Mouse (Mus musculus) forelimb bud, embryonic 11.5 days (tissue): Measurements from ENCODE around the gene Syce2.
A peak's percentile ranks its signal among the peaks of the same experiment; 100 is the strongest.

Source experiments
- DNase-seq: peaks from one replicate; pipeline ENCODE4 v3.0.0-alpha.2; 2012; ENCODE audit warnings: low read depth, low spot score

Gene Syce2

DNA sequence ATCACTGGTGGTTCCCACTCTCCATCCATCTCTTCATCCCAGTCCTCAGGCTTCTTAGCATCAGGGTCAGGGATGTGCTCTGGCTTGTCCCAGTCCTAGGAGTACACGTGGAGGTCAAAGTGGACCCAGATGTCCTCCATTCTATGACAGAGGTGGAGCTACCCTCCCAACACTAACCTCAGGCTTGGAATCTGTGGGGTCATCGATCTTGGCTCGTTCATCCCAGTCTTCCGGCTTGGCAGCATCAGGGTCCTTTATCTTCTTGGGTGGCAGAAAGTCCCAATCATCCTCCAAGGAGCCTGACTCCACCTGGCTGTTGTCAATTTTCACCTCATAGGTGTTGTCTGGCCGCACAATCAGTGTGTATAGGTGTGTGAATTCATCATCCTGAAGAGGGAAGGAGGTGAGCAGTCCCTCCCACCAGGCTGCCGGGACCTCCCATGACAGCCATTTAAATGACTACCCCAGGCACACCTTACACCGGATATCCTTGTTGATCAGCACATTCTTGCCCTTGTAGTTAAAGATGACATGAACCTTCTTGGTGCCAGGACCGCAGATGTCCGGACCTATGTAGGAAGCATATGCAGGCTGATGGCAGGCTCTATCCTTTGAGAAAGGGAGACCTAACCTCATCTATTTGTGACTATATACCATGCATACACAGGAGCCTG lies 27.4 kb upstream of the Syce2 start:
- DNase-seq: no peak

DNA sequence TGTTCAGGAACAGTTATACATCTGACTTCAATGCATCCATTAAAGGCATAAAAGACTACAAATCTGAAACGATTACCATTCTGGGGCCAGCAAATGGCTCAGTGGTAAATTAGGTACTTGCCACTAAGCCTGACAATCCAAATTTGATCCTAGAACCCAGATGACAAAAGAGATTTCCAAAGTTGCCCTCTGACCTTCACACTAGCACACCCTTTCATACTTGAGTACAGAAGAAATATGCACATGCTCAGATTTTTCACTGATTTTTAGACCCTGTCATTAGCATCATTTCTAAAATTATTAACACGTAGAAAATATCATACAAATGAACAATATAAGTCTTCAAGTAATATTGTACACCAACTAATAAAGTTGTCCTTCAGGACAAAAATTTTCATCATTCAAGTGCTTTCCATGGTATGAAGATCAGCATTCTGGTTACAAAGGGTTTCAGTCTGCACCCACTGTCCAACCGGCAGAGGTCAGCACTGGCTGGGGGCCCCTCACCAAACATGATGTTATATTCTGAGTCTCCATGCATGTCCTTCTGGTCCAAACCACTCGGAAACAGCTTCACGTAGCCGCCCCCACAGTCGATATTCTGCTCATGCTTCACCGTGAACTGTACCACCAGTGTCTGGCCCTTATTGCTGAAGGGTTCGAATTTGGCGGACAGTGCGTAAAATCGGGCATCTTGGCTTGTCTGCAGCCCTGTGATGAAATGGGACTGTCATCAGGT lies 26.4 kb upstream of the Syce2 start:
- no peak for DNase-seq

DNA sequence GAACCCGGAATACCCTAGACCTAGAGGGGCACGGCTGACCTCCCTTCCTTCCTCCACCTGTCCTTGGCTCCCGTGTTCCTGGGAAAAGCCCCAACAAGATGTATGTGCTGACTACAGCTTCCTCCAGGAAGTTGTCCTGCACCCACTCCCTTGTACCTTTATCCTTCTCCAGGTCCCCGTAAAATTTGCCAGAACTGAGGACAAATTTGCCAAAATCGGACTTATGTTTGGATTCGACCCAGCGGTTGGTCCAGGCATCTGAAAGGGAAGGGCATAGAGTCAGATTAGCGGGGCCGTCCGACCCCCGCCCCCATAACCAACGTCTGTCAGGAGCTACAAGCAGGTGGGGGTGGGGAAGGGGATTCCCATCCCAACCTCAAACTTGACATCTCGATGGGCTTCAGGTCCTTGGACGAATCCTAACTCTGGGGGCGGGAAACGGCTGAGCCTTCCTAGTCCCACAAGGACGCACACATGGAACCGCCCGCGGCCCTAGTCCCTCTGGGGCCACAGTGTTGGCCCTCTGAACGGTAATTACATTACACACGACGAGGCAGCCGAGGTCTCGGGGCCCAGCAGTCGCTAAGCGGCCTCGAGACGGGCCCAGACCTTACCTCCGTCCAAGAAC lies 25.7 kb upstream of the Syce2 start:
- no peak for DNase-seq

DNA sequence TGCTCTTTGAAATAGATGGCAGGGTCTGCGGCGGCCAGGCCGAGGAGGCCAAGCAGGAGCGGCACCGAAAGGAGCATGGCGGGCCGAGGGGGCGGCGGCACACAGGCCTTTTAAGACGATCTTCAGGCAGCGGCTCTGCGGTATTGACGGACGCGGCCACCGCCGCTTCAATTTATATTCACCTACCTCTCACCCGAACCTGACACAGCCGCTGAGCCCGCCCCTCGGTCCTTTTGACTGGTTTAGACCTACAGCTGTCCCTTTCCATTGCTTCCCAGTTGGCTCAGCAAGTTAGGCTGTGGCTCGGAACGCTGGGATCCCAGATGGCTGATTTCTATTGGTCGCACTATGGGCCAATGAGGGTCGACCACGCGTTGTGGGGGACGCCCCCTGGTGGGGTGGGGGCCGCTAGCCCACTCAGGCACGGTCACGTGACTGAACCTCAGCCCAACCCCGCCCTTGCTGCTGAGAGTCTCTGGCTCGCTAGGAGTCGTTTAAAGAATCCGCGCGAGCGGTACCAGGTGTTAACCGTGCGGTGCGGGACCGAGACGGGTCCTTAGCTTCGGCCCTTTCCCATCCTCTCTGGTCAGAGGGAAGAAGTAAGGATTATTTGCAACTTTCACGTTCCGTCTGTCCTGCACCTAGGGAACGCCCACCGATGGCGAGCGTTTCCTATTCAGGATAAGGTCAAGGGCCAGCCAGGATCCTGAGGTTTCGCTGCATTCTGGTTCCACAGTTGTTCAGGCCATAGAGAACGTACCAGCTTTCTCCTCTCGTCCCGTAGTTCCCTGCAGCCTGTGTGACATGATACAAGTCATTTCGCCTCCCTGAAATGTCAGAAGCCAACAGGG lies 25.0 kb upstream of the Syce2 start, which contains the start of gene Calr:
Gene Calr (minus strand): TSS at position 213 of the 851 bp plus-strand sequence.
- peak; percentile 100 for DNase-seq

DNA sequence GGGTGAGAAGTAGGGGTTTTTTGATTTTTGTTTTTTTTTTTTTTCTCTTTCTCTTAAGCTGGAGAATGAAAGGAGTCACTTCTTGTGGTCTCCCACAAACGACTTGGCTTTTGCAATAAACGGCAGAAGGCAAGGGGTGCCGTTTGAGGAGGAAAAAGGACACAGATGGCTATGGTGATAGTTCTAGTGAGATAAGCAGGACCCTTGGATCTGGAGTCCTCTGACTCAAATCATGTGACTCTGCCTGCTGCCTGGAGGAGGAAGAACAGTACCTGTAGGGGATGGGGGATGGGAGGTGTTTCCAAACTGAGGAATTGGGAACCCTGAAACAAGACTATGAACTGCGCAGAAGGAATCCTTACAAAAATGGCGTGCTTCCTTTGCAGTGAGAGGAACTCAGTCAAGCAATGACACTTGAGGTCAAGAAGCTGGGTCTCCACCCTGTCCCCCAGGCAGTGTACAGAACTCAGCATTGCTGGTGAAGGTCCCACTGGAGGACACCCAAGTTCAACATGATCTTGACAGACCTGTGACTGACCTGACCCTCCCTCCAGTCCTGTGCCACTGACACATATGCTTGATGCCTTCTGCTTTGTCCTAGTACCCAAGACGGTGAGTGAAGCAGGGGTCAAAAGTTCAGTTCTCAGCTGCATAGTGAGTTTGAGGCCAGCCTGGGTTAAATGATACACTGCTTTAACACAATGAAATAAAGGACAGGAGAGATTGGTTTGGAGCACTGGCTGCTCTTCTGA lies 24.1 kb upstream of the Syce2 start:
- no peak for DNase-seq

DNA sequence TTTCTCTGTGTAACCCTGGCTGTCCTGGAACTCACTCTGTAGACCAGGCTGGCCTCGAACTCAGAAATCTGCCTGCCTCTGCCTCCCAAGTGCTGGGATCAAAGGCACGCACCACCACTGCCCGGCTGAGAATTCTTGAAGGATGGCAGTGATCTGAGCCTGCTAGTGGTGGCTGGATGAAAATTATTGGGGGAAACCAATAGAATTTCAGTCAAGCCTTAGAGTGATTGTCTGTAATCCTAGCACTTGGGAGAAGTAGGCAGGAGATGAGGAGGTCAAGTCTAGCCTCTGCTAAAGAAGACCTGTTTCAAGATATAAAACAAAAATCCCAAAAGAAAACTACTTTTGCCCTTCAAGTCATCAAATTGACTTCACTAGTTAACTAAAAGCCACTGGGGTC lies 15.5 kb upstream of the Syce2 start:
- no peak for DNase-seq

DNA sequence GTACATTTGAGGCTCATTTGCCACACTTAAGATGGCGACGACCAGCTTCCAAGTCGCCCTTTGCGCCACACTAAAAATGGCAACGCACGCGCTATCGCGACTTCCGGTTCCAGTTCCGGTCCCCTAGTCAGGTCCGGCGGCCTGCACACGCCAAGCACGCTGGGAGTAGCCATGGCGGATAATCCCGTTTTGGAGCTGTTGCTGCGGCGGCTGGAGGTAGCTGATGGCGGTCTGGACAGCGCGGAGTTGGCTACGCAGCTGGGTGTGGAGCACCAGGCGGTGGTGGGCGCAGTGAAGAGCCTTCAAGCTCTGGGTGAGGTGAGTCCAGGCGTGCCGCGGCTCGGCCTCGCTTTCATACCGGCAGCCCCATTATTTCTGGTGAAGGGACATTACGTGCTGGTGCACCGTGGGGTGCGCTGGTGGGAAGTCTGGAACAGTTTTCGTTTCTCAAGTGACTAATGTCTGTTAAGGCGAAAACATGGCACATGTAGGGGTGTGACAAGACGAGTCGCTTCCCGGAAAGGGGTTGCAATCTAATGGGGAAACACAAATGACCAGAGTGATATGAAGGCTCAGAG lies 15.0 kb upstream of the Syce2 start, which contains the start of gene Farsa:
Gene Farsa (plus strand): TSS at position 126 of the 578 bp plus-strand sequence.
- peak; percentile 95 for DNase-seq

DNA sequence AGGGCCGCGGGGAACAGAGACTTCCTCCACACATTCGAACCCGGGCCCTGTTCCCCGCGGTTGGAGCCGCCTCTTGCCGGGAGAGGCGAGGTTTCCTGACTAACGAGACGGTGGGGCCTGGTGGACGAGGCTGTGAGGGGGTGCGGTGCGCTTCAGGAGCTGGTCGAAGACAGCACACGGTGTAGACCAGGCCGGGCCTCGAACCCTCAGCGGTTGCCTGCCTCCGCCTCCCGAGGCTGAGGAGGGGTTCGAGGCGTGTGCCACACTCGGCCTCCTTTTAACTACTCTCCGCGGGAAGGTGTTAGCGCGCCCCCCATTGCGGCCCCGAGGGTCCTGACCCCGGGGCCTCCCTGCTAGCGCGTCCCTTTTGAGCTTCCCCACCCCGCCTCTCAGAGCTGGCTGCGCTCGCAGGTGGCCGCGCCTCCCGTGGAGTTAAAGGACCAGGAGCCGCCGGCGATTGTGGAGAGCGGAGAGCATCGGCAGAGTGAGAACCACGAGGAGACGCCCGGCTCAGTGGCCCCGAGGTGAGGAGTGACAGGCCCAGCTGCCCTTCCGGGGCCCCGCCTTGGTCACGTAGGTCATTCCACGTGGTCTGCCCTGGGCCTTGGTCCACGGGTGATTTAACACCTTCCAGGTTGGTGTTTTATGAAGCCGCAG lies 526 bp downstream of the Syce2 start:
- DNase-seq: peak; percentile 18

DNA sequence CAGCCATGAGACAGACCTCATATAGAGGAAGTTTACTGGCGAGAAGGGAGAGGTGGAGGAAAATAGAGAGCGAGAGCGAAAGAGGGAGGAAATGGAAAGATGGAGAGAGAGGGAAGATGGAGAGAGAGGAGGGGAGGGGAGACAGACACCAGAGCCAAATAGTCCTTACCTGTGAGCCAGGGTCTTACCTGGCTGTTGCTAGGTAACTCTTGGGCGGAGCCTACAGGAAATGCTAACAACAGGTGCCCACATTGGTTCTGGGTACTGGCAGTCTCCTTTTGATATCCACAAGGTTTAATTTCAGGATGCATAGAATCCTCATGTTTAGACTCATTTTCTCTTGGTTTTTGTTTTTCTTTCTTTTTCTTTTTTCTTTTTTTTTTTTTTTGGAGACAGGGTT lies 1.1 kb downstream of the Syce2 start:
- no peak for DNase-seq

DNA sequence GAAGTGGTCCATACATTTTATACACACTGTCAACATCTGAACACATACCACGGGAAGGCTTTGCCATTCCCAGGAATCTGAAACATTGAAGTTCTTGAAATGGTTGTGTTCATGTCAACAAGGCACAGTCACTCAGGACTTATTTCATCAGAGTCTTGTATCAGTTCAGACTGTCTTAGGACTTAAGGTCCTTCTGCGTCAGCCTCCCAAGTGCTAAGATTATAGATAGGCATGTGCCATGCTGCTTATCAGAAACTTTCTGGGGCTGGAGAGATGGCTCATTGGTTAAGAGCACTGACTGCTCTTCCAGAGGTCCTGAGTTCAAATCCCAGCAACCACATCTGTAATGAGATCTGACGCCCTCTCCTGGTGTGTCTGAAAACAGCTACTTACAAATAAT lies 2.4 kb downstream of the Syce2 start:
- no peak for DNase-seq

DNA sequence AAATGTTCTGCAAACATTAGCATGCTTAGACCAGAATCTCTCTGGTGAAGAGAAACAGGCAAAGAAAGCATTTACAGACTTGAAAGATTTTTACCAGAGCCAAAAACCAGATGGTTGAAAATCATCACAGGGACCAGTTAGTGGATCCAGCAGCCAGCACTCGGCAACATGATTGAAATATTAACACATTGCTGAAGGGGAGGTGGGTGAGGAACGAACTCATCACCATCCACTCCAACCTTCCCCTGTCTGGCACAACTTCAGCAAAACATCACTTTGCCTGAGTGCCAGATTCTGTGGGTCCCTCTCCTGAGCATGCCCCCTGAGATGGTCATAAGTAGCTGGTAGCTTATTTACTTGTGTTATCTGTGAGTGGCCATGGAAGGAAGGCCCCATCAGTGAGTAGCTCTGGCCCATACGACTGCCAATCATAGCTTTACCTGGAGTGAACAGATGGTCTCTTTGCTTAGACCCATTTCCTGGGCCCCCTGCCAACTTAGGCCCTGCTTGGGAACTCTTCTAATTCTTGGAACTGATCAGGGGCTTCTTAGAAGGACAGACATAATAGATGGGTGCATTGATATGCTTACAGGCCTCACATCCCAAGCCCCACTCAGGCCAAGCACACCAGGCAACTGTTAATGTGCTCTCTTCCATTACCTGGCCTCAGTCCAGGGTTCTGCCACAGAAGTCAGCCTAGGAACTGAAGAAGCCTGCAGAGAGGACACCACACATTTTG lies 5.6 kb downstream of the Syce2 start:
- no peak for DNase-seq

DNA sequence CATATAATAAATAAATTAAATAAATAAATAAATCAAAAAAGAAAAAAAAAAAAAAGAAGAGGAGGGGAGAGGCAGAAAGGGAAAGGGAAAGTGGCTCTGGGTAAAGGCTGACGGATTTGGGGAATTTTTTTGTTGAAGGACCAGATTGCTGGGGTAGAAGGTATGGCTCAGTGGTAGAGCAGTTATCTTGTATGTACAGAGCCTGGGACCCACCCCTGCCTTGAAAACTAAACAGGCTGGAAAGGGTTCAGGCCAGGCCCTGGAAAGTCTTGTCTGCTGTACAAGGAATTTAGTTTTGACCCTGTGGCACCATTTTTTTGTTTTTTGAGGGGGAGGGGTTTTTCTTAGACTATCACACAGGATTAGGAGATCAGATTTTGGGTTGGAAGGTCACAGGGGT lies 7.0 kb downstream of the Syce2 start:
- no peak for DNase-seq

DNA sequence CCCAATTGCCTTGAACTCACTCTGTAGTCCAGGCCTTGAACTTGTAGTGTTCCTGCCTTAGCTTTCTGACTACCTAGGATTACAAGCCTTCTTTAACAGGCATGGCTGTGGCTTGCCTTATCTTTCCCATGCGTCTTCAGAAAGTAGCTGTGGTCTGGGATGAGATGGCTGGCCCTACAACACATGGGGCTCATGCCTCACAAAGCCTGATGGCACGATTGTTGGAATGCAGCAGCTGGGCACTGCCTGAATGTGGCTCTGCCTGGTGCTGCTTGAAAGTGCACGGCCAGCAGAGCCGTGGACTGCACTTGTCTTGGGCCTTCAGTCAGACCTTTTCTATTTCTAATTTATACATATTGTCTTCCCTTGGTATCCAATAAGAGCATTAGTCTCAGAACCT lies 12.8 kb downstream of the Syce2 start:
- DNase-seq: no peak

DNA sequence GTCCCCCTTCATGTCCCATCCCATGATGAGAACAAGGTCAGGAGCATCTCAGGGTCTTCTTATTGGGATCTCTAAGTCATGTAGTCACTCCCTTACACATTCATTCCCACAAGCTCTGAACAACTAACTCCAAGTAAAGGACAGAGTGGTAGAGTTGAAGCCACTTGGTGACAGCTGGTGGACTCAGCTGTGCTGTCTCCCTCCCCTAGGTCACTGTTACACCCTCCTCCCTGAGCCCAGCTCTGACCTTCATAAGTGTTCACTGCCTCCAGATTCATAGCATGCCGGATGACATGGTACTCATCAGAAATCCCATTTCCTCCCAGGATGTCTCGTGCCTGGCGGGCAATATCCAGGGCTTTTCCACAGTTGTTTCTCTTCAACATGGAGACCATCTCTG lies 16.4 kb downstream of the Syce2 start:
- DNase-seq: no peak

DNA sequence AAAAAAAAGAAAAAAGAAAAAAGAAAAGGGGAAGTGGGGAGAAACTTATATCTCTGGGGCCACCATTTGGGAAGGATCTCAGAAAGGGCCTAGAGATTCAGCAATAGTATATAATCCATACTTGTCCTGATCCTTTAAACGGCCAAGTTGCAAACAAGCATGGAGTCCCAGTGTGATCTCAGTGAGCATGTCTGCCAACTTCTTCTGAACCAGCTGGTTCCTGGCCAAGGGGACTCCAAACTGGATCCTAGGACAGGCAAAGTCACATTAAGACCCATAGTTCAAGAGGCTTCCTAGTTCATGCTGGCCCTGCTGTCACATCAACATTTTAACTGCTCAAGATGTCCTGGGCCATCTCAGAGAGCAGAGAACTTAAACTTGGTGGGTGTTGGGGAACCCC lies 17.2 kb downstream of the Syce2 start:
- DNase-seq: no peak

DNA sequence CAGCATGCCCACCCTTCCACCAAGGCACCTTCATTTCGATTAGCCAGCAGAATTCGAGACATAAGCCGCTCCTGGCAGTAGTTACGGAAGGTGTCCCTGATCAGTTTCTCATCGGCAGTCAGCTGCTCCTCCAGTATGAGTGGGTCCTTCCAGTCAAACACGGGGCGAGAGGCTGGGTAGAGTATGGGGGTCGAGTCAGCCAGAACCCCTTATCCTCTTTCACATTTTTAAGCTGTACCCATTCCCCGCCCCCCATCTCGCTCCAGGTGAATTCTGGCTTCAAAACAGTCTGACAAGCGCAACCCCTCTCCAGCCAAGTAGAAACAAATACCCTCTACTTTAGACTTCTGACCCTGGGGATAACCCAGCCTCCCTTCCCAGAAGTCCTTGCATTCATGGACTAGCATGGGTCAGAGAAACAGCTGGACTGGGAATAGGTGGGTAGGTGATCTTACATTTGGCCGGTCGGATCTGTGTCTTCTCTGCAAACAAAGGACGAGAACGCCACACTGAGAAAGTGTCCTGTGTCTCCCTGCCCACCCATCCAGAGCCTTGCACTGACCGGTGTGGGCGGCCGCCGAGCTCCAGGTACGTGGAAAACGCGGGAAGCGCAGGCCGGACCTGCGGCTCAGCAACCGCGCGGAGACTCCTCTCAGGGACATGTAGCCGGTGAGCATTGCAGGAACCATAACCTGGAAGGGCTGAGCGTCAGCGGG lies 21.2 kb downstream of the Syce2 start:
- DNase-seq: no peak

DNA sequence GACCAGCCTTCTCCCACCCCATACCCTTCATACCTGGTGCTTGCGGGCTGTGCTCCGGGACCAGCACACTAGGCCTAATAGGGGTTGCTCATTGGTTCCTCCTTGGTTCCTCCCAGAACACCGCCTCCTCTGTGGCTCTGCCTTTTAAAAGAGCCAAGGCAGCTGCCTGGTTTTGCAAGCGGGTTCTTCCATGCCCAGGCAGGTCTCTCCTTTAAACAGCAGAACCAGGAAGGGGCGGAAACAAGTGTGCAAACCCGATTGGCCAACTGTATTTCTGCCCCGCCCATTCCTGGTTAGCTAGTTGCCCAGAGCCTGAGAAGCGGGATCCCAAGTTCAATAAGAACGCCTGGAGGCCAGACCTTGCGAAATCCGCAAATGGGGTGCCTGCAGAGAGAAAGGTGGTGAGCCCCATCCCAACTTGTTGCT lies 21.8 kb downstream of the Syce2 start, which contains the start of gene Gcdh:
Gene Gcdh (minus strand): TSS at position 213 of the 426 bp plus-strand sequence.
- peak; percentile 94 for DNase-seq

DNA sequence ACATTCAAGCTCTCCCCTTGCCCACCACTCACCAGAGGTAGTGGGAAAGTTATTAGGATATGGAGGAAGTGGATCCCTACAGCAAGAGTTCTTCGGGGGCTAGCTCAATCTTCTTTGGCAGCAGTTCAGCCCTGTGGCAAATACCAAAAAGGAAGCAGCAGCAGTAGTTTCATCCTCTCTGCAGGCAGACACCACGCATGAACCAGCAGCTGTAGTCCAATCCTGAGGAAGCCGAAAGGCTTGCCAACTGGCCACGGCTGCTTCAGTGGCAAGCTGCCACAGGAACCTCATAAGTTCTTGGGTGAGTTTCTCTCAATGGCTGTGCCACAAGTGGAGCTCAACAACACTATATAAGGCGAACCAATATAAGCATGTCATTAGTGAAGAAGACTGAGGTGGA lies 24.1 kb downstream of the Syce2 start:
- no peak for DNase-seq

DNA sequence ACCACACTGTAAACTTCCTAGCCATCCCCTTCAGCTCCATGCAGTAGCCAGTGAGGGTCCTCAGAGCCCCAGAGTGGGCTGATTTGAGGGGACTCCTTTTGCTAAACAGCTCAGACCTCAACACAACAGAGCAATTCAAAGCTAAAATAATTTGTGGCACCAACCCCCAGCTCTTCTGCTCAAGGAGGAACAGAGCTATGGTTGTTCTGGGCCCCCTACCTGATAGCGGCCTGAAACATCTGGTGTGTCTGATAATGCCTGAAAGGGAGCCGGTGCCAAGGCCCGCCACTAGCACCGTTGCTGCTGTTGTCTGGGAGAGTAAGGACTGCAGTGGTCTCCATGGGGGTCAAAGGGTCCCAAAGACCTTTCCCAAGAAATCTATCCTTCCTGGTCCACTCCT lies 29.2 kb downstream of the Syce2 start:
- no peak for DNase-seq
